Mouse (Mus musculus) embryonic fibroblast, embryonic 13.5 days (primary cell): ENCODE data around the gene Nrg4. TPM values are rescaled to one million over a fixed set of nuclear protein-coding genes. Genes with fewer than 3 reads are reported as not detected.

Experiments
- H3K27ac ChIP-seq: 2 replicates; pipeline ENCODE4 v1.5.1; 2012; ENCODE audit warnings: low read length, control low read depth, inconsistent platforms; ENCODE audit not compliant: insufficient read depth
- H3K4me1 ChIP-seq: 2 replicates; pipeline ENCODE4 v1.6.1; 2011; ENCODE audit warnings: low read length; ENCODE audit not compliant: control insufficient read depth, insufficient read depth
- H3K4me3 ChIP-seq: 2 replicates; pipeline ENCODE4 v1.5.1; 2011; ENCODE audit warnings: mild to moderate bottlenecking, control low read depth, low read length; ENCODE audit not compliant: insufficient read depth
- CTCF ChIP-seq: IDR thresholded peaks from 2 replicates; pipeline ENCODE4 v1.5.1; 2011; ENCODE audit warnings: mild to moderate bottlenecking, control low read depth, low read length, moderate library complexity, borderline replicate concordance; ENCODE audit not compliant: insufficient read depth
- POLR2A ChIP-seq: IDR thresholded peaks from 2 replicates; pipeline ENCODE4 v1.6.1; 2011; ENCODE audit warnings: low read depth, mild to moderate bottlenecking, control low read depth, low read length, moderate library complexity
- polyA plus RNA-seq: library from polyadenylated mRNA; stranded (reverse); fragments of >200 nt; gene quantifications from 2 replicates; pipeline ENCODE4 v1.2.4, GENCODE M21; 2011; ENCODE audit warnings: low read depth; ENCODE audit not compliant: missing spikeins, insufficient read length

Nrg4 gene
- polyA plus RNA-seq, 1 experiment: not detected

GRCm38 (mm10) chr9:55198260-55198659, 128.4 kb downstream of the Nrg4 start:
- Histone ChIP-seq H3K4me1 (no peaks in the 10 kb centered on the region), H3K4me3 (no peak overlapping the region), H3K27ac (no peak overlapping the region)
- TF ChIP-seq CTCF (no peak), POLR2A (no peak)

GRCm38 (mm10) chr9:55195876-55196275, 130.8 kb downstream of the Nrg4 start:
- no peak overlapping the region for H3K4me3 ChIP-seq
- no peaks in the 10 kb centered on the region for H3K4me1 ChIP-seq
- H3K27ac ChIP-seq: no peak overlapping the region
- TF ChIP-seq CTCF (no peak), POLR2A (no peak)

GRCm38 (mm10) chr9:55174235-55174634, 152.4 kb downstream of the Nrg4 start:
- Histone ChIP-seq H3K27ac (no peak overlapping the region), H3K4me3 (no peak overlapping the region), H3K4me1 (peaks cover 6% of the 10 kb centered on the region; the same call in 1 of the 2 replicates)
- no peak for TF ChIP-seq CTCF
- TF ChIP-seq POLR2A: no peak

- Histone ChIP-seq H3K27ac (no peak overlapping the region), H3K4me1 (peaks cover 6% of the 10 kb centered on the region; the same call in 1 of the 2 replicates), H3K4me3 (no peak overlapping the region)
- TF ChIP-seq POLR2A (no peak), CTCF (no peak)
Observed at GRCm38 (mm10) chr9:55172195-55172685, 154.4 kb downstream of the Nrg4 start.

- H3K27ac ChIP-seq: peak overlapping the region; percentile 37; the same call in 1 of the 2 replicates
- no peak for TF ChIP-seq POLR2A
- TF ChIP-seq CTCF: no peak
- peaks cover 6% of the 10 kb centered on the region; the same call in 1 of the 2 replicates for H3K4me1 ChIP-seq
- no peak overlapping the region for H3K4me3 ChIP-seq
Observed at GRCm38 (mm10) chr9:55170655-55171412, 155.8 kb downstream of the Nrg4 start.

Other genes starting within 250 kb of the Nrg4 start
- 33.4 and 40.7 TPM in 2 replicates for gene Ube2q2, start 178.0 kb downstream of the Nrg4 start, polyA plus RNA-seq
- 30.0 and 30.1 TPM in 2 replicates for gene Fbxo22, start 117.9 kb downstream of the Nrg4 start, polyA plus RNA-seq
- gene Tmem266, start 69 bp upstream of the Nrg4 start, polyA plus RNA-seq: not detected in 2 replicates
- 90.7 and 94.8 TPM in 2 replicates for gene Etfa, start 185.4 kb upstream of the Nrg4 start, polyA plus RNA-seq
- not detected in 2 replicates for gene Isl2, start 211.8 kb upstream of the Nrg4 start, polyA plus RNA-seq